Mouse (Mus musculus) gastrocnemius, postnatal 4 days (tissue): ENCODE results near the gene Actb. TPM values are rescaled to one million over a fixed set of nuclear protein-coding genes. Genes with fewer than 3 reads are reported as not detected.
"Not testable (repeated sequence)": the region's sequence is repeated elsewhere in the genome, so short reads cannot be mapped to it uniquely, and the experiment has no call there.

ENCODE experiments used
- DNase-seq, 2 experiments: peaks; one replicate each; pipeline ENCODE4 v3.0.0; 2021 to 2022; ENCODE audit warnings: low spot score in 2 of 2, mixed read lengths in 2 of 2
- total RNA-seq, 2 experiments: library from RNA; stranded (reverse); gene quantifications; 2 replicates each; pipeline ENCODE4 v1.2.3; 2021

Actb gene
- total RNA-seq, 2 experiments from 2014 or later = 2,802 to 2,810 TPM

GRCm38 (mm10) chr5:142902506-142903314 lies 3.8 kb downstream of the Actb start:
- no peak for DNase-seq

- no peak for DNase-seq
Observed at GRCm38 (mm10) chr5:142901846-142902505, 4.6 kb downstream of the Actb start.

GRCm38 (mm10) chr5:142901355-142901802 lies 5.2 kb downstream of the Actb start:
- DNase-seq = no peak

GRCm38 (mm10) chr5:142900651-142901050 lies 5.9 kb downstream of the Actb start:
- DNase-seq = no peak

- no peak for DNase-seq
Observed at GRCm38 (mm10) chr5:142899932-142900533, 6.5 kb downstream of the Actb start.

GRCm38 (mm10) chr5:142899057-142899601 lies 7.4 kb downstream of the Actb start:
- DNase-seq = no peak

- no peak for DNase-seq
Observed at GRCm38 (mm10) chr5:142898316-142898715, 8.2 kb downstream of the Actb start.

GRCm38 (mm10) chr5:142897568-142898248 lies 8.8 kb downstream of the Actb start:
- DNase-seq = no peak

- DNase-seq = no peak
Observed at GRCm38 (mm10) chr5:142896713-142897112, 9.8 kb downstream of the Actb start.

- no peak for DNase-seq
Observed at GRCm38 (mm10) chr5:142896192-142896591, 10.4 kb downstream of the Actb start.

- DNase-seq = peak; percentile 81 to 93
Observed at GRCm38 (mm10) chr5:142894918-142895613, 11.5 kb downstream of the Actb start, which contains the start of gene Fbxl18. Fbxl18 (minus strand) TSS chr5:142895421.

- no peak for DNase-seq
Observed at GRCm38 (mm10) chr5:142891396-142891795, 15.2 kb downstream of the Actb start.

GRCm38 (mm10) chr5:142887533-142887932 lies 19.0 kb downstream of the Actb start:
- not testable (repeated sequence) for DNase-seq

GRCm38 (mm10) chr5:142886761-142887160 lies 19.8 kb downstream of the Actb start:
- no peak for DNase-seq

GRCm38 (mm10) chr5:142886181-142886580 lies 20.4 kb downstream of the Actb start:
- no peak for DNase-seq

GRCm38 (mm10) chr5:142882471-142882870 lies 24.1 kb downstream of the Actb start:
- DNase-seq = no peak

GRCm38 (mm10) chr5:142881936-142882335 lies 24.6 kb downstream of the Actb start:
- no peak for DNase-seq

GRCm38 (mm10) chr5:142880806-142881516 lies 25.6 kb downstream of the Actb start:
- no peak for DNase-seq

GRCm38 (mm10) chr5:142880246-142880645 lies 26.3 kb downstream of the Actb start:
- no peak for DNase-seq
